Mouse (Mus musculus): ENCODE measurements around the gene Hmga2. TPM values are rescaled to one million over a fixed set of nuclear protein-coding genes. Genes with fewer than 3 reads are reported as not detected.

Gene Hmga2
- polyA plus RNA-seq, 1 experiment from 2014 or later, result 0.45 TPM

DNA sequence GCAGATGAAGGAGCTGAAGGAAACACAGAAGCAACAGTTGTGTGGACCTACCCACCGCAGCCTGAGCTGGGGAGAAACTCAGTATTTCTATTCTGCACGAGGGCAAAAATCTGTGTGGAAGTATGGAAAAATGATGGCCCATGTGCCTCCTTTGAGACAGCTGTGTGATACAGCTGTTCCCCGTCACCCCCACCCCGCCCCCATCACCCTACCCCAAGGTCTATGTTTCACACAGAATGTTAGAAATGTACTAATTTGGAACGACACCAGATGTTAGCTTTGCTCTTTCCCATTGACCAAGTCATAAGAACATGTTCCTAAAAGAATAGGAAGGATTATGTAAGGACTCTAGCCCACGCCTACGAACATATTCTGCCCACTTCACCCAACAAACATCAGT, 53.0 kb downstream of the Hmga2 start:
- H3K4me3 ChIP-seq (ENCODE audit: low read depth, low read length), result no peak overlapping the region
- no peak overlapping the region for H3K4me2 ChIP-seq (ENCODE audit: low read length)
- no peak overlapping the region for H3K9ac ChIP-seq (ENCODE audit: low read depth, low read length)
- no peak for ATAC-seq
- WGBS, result 78% methylated on average over 7 of the region's 7 CpGs
- no peaks in the 10 kb centered on the region for H3K36me3 ChIP-seq (ENCODE audit: control insufficient read depth, insufficient read depth, low read length)
- H3K9me3 ChIP-seq (replicated peaks; ENCODE audit: control insufficient read depth, low read length, poor library complexity, severe bottlenecking), result no peaks in the 10 kb centered on the region
- H3K27ac ChIP-seq (ENCODE audit: low read length), result no peak overlapping the region
- H3K27me3 ChIP-seq (ENCODE audit: control insufficient read depth, insufficient read depth, low read depth, low read length), result no peaks in the 10 kb centered on the region
- H3K4me1 ChIP-seq (ENCODE audit: control insufficient read depth, insufficient read depth, low read length), result peaks cover 15% of the 10 kb centered on the region

GRCm38 (mm10) chr10:120422820-120423219, 53.4 kb downstream of the Hmga2 start:
- Histone ChIP-seq H3K27me3 (ENCODE audit: control insufficient read depth, insufficient read depth, low read depth, low read length) (no peaks in the 10 kb centered on the region), H3K4me3 (ENCODE audit: low read depth, low read length) (no peak overlapping the region), H3K4me2 (ENCODE audit: low read length) (no peak overlapping the region), H3K9me3 (replicated peaks; ENCODE audit: control insufficient read depth, low read length, poor library complexity, severe bottlenecking) (no peaks in the 10 kb centered on the region), H3K36me3 (ENCODE audit: control insufficient read depth, insufficient read depth, low read length) (no peaks in the 10 kb centered on the region), H3K9ac (ENCODE audit: low read depth, low read length) (no peak overlapping the region), H3K27ac (ENCODE audit: low read length) (no peak overlapping the region), H3K4me1 (ENCODE audit: control insufficient read depth, insufficient read depth, low read length) (peaks cover 16% of the 10 kb centered on the region)
- WGBS, result 41% methylated on average over 4 of the region's 4 CpGs
- ATAC-seq, result no peak; the same call in 1 of the 2 replicates

DNA sequence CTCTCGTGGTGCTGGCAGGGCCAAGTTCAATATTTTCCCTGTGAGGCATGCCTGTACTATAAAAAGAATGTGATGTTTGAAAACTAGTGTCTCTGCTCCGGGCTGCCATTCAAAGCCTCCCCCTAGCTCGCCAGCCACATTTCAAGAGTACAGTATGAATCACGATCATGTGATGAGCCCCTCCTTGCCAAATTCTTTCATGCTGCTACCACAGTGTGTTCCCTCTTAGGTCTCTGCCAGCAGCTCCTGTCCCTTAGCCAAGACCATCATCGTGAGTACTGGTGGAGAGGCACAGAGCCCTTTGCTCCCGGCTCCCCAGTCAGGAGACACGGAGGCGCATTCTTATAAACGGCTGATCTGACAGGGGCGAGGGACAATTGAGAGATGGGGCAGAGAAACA, 54.2 kb downstream of the Hmga2 start:
- Histone ChIP-seq H3K4me3 (ENCODE audit: low read depth, low read length) (no peak overlapping the region), H3K27ac (ENCODE audit: low read length) (no peak overlapping the region), H3K9ac (ENCODE audit: low read depth, low read length) (no peak overlapping the region), H3K36me3 (ENCODE audit: control insufficient read depth, insufficient read depth, low read length) (no peaks in the 10 kb centered on the region), H3K27me3 (ENCODE audit: control insufficient read depth, insufficient read depth, low read depth, low read length) (no peaks in the 10 kb centered on the region), H3K9me3 (replicated peaks; ENCODE audit: control insufficient read depth, low read length, poor library complexity, severe bottlenecking) (no peaks in the 10 kb centered on the region), H3K4me2 (ENCODE audit: low read length) (0 out of 2 replicates have a peak overlapping the region, but pooled peaks have one; percentile 4), H3K4me1 (ENCODE audit: control insufficient read depth, insufficient read depth, low read length) (peaks cover 24% of the 10 kb centered on the region)
- WGBS, result 45% methylated on average over 10 of the region's 10 CpGs
- ATAC-seq, result peak; percentile 52; the same call in 1 of the 2 replicates

- Histone ChIP-seq H3K9ac (ENCODE audit: low read depth, low read length) (no peak overlapping the region), H3K27me3 (ENCODE audit: control insufficient read depth, insufficient read depth, low read depth, low read length) (no peaks in the 10 kb centered on the region), H3K4me2 (ENCODE audit: low read length) (no peak overlapping the region), H3K9me3 (replicated peaks; ENCODE audit: control insufficient read depth, low read length, poor library complexity, severe bottlenecking) (no peaks in the 10 kb centered on the region), H3K27ac (ENCODE audit: low read length) (no peak overlapping the region), H3K4me1 (ENCODE audit: control insufficient read depth, insufficient read depth, low read length) (peaks cover 21% of the 10 kb centered on the region), H3K4me3 (ENCODE audit: low read depth, low read length) (no peak overlapping the region), H3K36me3 (ENCODE audit: control insufficient read depth, insufficient read depth, low read length) (no peaks in the 10 kb centered on the region)
- WGBS, result 87% methylated on average over 15 of the region's 15 CpGs
- ATAC-seq, result no peak
These were observed 55.2 kb downstream of the Hmga2 start for GRCm38 (mm10) chr10:120420971-120421629.

- H3K4me3 ChIP-seq (ENCODE audit: low read depth, low read length), result no peak overlapping the region
These were observed 57.3 kb downstream of the Hmga2 start for GRCm38 (mm10) chr10:120418738-120419523.

GRCm38 (mm10) chr10:120418211-120418610, 58.1 kb downstream of the Hmga2 start:
- H3K36me3 ChIP-seq (ENCODE audit: control insufficient read depth, insufficient read depth, low read length), result no peaks in the 10 kb centered on the region
- H3K4me1 ChIP-seq (ENCODE audit: control insufficient read depth, insufficient read depth, low read length), result peaks cover 19% of the 10 kb centered on the region
- no peak overlapping the region for H3K4me2 ChIP-seq (ENCODE audit: low read length)

More at GRCm38 (mm10) chr10:120418738-120419523, 57.3 kb downstream of the Hmga2 start:
- Histone ChIP-seq H3K27me3 (ENCODE audit: control insufficient read depth, insufficient read depth, low read depth, low read length) (no peaks in the 10 kb centered on the region), H3K4me2 (ENCODE audit: low read length) (no peak overlapping the region), H3K9ac (ENCODE audit: low read depth, low read length) (no peak overlapping the region), H3K9me3 (replicated peaks; ENCODE audit: control insufficient read depth, low read length, poor library complexity, severe bottlenecking) (no peaks in the 10 kb centered on the region), H3K27ac (ENCODE audit: low read length) (no peak overlapping the region), H3K36me3 (ENCODE audit: control insufficient read depth, insufficient read depth, low read length) (no peaks in the 10 kb centered on the region), H3K4me1 (ENCODE audit: control insufficient read depth, insufficient read depth, low read length) (peaks cover 19% of the 10 kb centered on the region)
- ATAC-seq, result no peak
- 40% methylated on average over 16 of the region's 16 CpGs for WGBS

GRCm38 (mm10) chr10:120417488-120418118, 58.7 kb downstream of the Hmga2 start:
- peak; percentile 63 for ATAC-seq
- 7% methylated on average over 7 of the region's 7 CpGs for WGBS

More at GRCm38 (mm10) chr10:120418211-120418610, 58.1 kb downstream of the Hmga2 start:
- Histone ChIP-seq H3K27ac (ENCODE audit: low read length) (no peak overlapping the region; the same call in 1 of the 2 replicates), H3K9me3 (replicated peaks; ENCODE audit: control insufficient read depth, low read length, poor library complexity, severe bottlenecking) (no peaks in the 10 kb centered on the region), H3K9ac (ENCODE audit: low read depth, low read length) (no peak overlapping the region), H3K4me3 (ENCODE audit: low read depth, low read length) (no peak overlapping the region), H3K27me3 (ENCODE audit: control insufficient read depth, insufficient read depth, low read depth, low read length) (no peaks in the 10 kb centered on the region)
- 65% methylated on average over 7 of the region's 7 CpGs for WGBS
- ATAC-seq, result no peak

DNA sequence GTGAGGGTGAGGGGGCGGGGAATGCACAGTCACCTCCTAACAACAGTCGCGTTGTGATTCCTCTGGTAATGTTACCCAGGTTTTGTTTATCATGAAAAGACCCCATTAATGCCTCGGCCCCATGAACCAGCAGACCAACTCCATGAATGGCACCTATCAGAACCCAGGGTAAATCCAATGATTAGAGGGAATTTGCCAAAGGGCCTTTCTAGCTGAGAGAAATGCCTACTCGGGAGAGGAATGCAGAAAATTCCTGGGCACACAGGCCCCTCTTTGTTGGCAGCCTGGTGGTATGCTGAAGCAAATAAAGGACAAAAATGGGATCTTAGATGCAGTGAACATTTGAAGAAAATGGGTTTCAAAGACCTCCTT, 59.2 kb downstream of the Hmga2 start:
- ATAC-seq, result peak; percentile 47; the same call in 1 of the 2 replicates

More at GRCm38 (mm10) chr10:120417488-120418118, 58.7 kb downstream of the Hmga2 start:
- H3K9ac ChIP-seq (ENCODE audit: low read depth, low read length), result no peak overlapping the region
- H3K4me3 ChIP-seq (ENCODE audit: low read depth, low read length), result no peak overlapping the region
- H3K9me3 ChIP-seq (replicated peaks; ENCODE audit: control insufficient read depth, low read length, poor library complexity, severe bottlenecking), result no peaks in the 10 kb centered on the region
- no peaks in the 10 kb centered on the region for H3K36me3 ChIP-seq (ENCODE audit: control insufficient read depth, insufficient read depth, low read length)
- H3K27ac ChIP-seq (ENCODE audit: low read length), result peak overlapping the region; percentile 47; the same call in 1 of the 2 replicates
- H3K4me2 ChIP-seq (ENCODE audit: low read length), result peak overlapping the region; percentile 29
- peaks cover 19% of the 10 kb centered on the region for H3K4me1 ChIP-seq (ENCODE audit: control insufficient read depth, insufficient read depth, low read length)
- no peaks in the 10 kb centered on the region for H3K27me3 ChIP-seq (ENCODE audit: control insufficient read depth, insufficient read depth, low read depth, low read length)

More for the DNA sequence above, 59.2 kb downstream of the Hmga2 start:
- Histone ChIP-seq H3K4me1 (ENCODE audit: control insufficient read depth, insufficient read depth, low read length) (peaks cover 17% of the 10 kb centered on the region), H3K27ac (ENCODE audit: low read length) (no peak overlapping the region), H3K36me3 (ENCODE audit: control insufficient read depth, insufficient read depth, low read length) (no peaks in the 10 kb centered on the region), H3K27me3 (ENCODE audit: control insufficient read depth, insufficient read depth, low read depth, low read length) (no peaks in the 10 kb centered on the region), H3K4me3 (ENCODE audit: low read depth, low read length) (no peak overlapping the region), H3K9me3 (replicated peaks; ENCODE audit: control insufficient read depth, low read length, poor library complexity, severe bottlenecking) (no peaks in the 10 kb centered on the region), H3K9ac (ENCODE audit: low read depth, low read length) (no peak overlapping the region), H3K4me2 (ENCODE audit: low read length) (no peak overlapping the region)
- WGBS, result 22% methylated on average over 5 of the region's 5 CpGs

Data from midbrain, embryonic 16.5 days (tissue).